Mouse (Mus musculus) heart, embryonic 10.5 days (tissue): ENCODE data around the gene Noc4l. TPM values are rescaled to one million over a fixed set of nuclear protein-coding genes. Genes with fewer than 3 reads are reported as not detected.

Source experiments
- DNase-seq: peaks from one replicate; pipeline ENCODE4 v3.0.0-alpha.2; 2017; ENCODE audit warnings: low spot score
- H3K27ac ChIP-seq: fragments of 300-500 bp; sonication (generic); 2 replicates; pipeline ENCODE4 v1.5.1; 2016; ENCODE audit warnings: mild to moderate bottlenecking
- H3K27me3 ChIP-seq: fragments of 300-500 bp; sonication (generic); 2 replicates; pipeline ENCODE4 v1.6.1; 2016; ENCODE audit warnings: mild to moderate bottlenecking; ENCODE audit not compliant: poor library complexity, insufficient read depth, severe bottlenecking
- H3K36me3 ChIP-seq: fragments of 300-500 bp; sonication (generic); 2 replicates; pipeline ENCODE4 v1.6.1; 2016; ENCODE audit warnings: mild to moderate bottlenecking, moderate library complexity
- H3K4me1 ChIP-seq: fragments of 300-500 bp; sonication (generic); 2 replicates; pipeline ENCODE4 v1.6.1; 2016; ENCODE audit warnings: mild to moderate bottlenecking
- H3K4me3 ChIP-seq: fragments of 300-500 bp; sonication (generic); 2 replicates; pipeline ENCODE4 v1.5.1; 2016; ENCODE audit warnings: mild to moderate bottlenecking, moderate library complexity
- H3K9me3 ChIP-seq: fragments of 300-500 bp; sonication (generic); 2 replicates; pipeline ENCODE4 v1.6.1; 2016; ENCODE audit warnings: mild to moderate bottlenecking, moderate library complexity
- whole genome bisulfite sequencing: fragments of 180-500 bp; shearing (Covaris S2); methylation state at CpG from one replicate; pipeline ENCODE4 v1.1.7; 2016; 5-methylcytosine and 5-hydroxymethylcytosine counted together
- microRNA-seq: library from miRNA; unstranded; fragments of <30 nt; microRNA quantifications from one replicate; pipeline ENCODE4, GENCODE M21; 2017
- polyA plus RNA-seq: library from polyadenylated mRNA; unstranded; fragments of >200 nt; fragmentation: Nextera tagmentation; extraction: Ambion mirVana; gene quantifications from 2 replicates; pipeline ENCODE4 v1.2.1, GENCODE M21; 2016

Noc4l gene
- polyA plus RNA-seq, 1 experiment from 2014 or later, result 73.2 TPM

DNA sequence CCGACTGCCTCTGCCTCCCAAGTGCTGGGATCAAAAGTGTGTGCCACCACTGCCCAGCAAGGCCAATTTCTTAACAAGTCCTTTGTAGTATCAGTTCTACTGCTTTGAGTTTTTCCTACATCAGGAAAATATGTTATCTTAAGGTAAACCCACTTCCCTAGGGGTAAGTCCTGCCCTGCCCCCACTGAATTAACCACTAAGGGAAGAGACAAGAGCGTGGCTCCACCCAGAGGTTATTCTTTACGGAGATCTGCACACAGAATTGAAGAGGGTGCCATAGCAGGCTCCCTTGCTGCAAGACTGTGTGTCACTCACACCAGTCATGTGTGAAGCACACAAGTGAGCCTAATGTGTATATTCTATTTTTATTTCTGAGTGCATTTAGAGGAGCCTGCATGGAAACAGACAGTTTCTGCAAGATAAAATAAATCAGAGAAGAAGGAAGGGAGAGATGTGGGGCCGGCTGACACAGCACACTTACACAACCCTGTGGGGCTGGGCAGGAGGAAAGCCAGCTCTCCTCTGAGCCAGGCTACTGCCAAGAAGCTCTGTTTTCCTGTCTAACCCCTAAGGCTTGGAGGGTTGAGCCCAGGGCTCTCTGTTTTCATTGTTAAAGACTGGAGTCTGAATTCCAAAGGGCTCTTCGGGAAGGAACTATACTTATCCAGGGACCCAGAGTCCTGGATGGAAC is 47.5 kb downstream of the Noc4l start:
- WGBS, result 58% methylated on average over 5 of the region's 5 CpGs

DNA sequence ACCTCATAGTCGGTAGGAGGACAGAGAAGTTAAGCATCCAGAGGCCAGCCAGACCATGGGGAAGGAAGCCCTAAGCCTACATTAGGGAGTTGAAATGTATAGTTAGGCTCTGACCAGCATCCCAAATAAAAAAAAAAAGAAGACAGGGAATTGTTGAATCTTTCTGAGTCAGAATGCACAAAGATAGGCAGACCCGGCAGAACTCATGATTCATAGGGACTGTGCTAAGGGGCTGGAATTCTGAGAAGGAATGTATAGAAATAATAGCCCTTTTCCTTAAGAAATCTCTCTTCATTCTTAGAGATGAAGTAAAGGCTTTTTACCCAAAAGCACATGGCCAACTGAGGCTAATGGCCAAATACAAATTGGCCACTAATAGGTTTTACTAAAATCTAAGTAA is 48.9 kb downstream of the Noc4l start:
- H3K36me3 ChIP-seq, result no peaks in the 10 kb centered on the region
- no peak overlapping the region for H3K27ac ChIP-seq
- 82% methylated on average over 2 of the region's 2 CpGs for WGBS
- H3K4me3 ChIP-seq, result no peak overlapping the region
- H3K4me1 ChIP-seq, result 0 out of 2 replicates have a peak, but pooled peaks cover 2% of the 10 kb centered on the region
- no peaks in the 10 kb centered on the region for H3K9me3 ChIP-seq
- DNase-seq, result no peak
- H3K27me3 ChIP-seq, result peaks cover 31% of the 10 kb centered on the region; the same call in 1 of the 2 replicates

More for the DNA sequence above, 47.5 kb downstream of the Noc4l start:
- H3K9me3 ChIP-seq, result no peaks in the 10 kb centered on the region
- no peak overlapping the region for H3K4me3 ChIP-seq
- 0 out of 2 replicates have a peak, but pooled peaks cover 2% of the 10 kb centered on the region for H3K4me1 ChIP-seq
- H3K27me3 ChIP-seq, result peaks cover 23% of the 10 kb centered on the region; the same call in 1 of the 2 replicates
- no peak for DNase-seq
- no peaks in the 10 kb centered on the region for H3K36me3 ChIP-seq
- no peak overlapping the region for H3K27ac ChIP-seq

DNA sequence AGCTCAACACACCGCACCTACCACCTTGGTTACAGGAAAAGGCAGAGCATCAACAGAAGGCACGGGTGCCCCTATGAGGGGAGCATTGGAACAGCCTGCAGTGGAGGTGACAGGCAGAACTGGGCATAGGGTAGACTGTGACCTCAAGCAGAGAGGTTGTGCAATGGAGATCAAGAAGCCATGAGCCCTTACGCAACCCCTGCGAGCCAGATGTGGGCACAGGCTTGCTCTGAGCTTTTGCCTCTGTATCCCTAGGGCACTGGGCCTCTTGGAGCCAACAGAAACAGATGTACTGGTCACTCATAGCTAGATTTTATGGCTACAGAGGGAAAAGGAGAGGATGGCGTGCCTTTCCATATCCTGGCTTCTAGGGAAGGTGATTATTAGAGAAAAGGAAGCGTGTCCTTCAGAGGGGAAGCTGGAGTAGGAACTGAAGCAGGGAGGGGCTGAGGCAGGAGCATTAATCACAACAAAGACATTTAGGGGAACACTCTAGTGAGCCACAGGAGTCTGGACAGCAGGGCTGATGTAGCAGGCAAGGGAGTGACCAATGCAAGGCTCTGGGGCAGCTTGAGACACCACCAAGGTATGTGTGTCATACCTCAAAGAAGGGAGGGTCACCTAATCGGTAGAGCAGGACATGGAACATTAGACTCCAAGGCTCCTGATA is 50.1 kb downstream of the Noc4l start:
- Histone ChIP-seq H3K4me1 (peaks cover 12% of the 10 kb centered on the region), H3K36me3 (no peaks in the 10 kb centered on the region), H3K27ac (no peak overlapping the region), H3K27me3 (peaks cover 28% of the 10 kb centered on the region; the same call in 1 of the 2 replicates), H3K9me3 (no peaks in the 10 kb centered on the region), H3K4me3 (no peak overlapping the region)
- DNase-seq, result no peak
- WGBS, result 74% methylated on average over 7 of the region's 7 CpGs

Small RNA genes lying within 50 kb of the gene (microRNA-seq; reads per million reads assigned to microRNA genes)
- 3.3 reads per million, percentile 6 among the genes with 10 or more reads in this experiment for gene Mir7026

Other genes starting within 250 kb of the Noc4l start
- 9.6 and 11.1 TPM in 2 replicates for gene Fbrsl1, start 204.9 kb downstream of the Noc4l start, polyA plus RNA-seq
- not detected in 2 replicates for gene Galnt9, start 109.1 kb downstream of the Noc4l start, polyA plus RNA-seq
- gene Ddx51, start within 50 bp of the Noc4l start, polyA plus RNA-seq, result 21.2 and 33.9 TPM in 2 replicates
- 41.3 and 46.9 TPM in 2 replicates for gene Ep400, start 117.3 kb upstream of the Noc4l start, polyA plus RNA-seq
- 46.6 and 49.8 TPM in 2 replicates for gene Pus1, start 127.2 kb upstream of the Noc4l start, polyA plus RNA-seq
- gene Ulk1, start 156.7 kb upstream of the Noc4l start, polyA plus RNA-seq, result 12.8 and 17.0 TPM in 2 replicates
- gene Hscb, start 186.4 kb upstream of the Noc4l start, polyA plus RNA-seq, result 22.2 and 27.4 TPM in 2 replicates
- gene Chek2, start 186.6 kb upstream of the Noc4l start, polyA plus RNA-seq, result 28.1 and 28.8 TPM in 2 replicates
- 7.3 and 10.9 TPM in 2 replicates for gene Ttc28, start 226.4 kb upstream of the Noc4l start, polyA plus RNA-seq